Comparison of ENCODE assay signal across 21 mouse cellular contexts in the genomic region with DNA sequence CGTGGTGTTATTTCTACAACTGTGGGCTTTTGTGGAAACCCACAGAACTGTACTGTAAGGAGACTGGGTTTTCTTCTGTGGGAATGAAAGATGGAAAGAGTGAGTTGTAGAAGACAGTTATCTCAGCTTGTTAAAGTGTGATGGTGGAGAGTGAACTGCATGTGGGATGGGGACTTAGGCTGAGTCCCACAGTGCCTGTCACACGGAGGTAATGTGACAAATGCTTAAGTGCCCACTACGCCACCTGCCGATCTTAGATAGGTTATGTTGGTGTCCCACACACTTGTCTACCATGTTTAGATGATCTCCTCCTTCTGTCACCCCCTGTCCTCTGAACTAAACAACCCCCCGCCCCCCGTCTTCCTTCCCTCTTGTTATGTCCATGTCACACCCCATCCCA.
DNase-seq lines count a peak whose midpoint lies in the region; ATAC-seq and TF ChIP-seq lines count a peak whose summit lies in the region.
"Had no signal": no experiment of that assay in that cellular context is flagged by ENCODE, and none has a peak within 500 bp of the region (broad histone marks: within the 10 kb centered on the region; RNA-seq: fewer than 3 reads in every experiment).

No protein-coding gene starts in this region.

- H3K9me3 ChIP-seq in hindbrain, embryonic 11.5 days (ENCODE audit: control insufficient read depth, low read length): no peaks in the 10 kb centered on the region
- no peaks in the 10 kb centered on the region for H3K9me3 ChIP-seq in hindbrain, postnatal 0 days (ENCODE audit: low read length)
- H3K9me3 ChIP-seq in megakaryocyte, embryonic 14.5 days: no peaks in the 10 kb centered on the region
- H3K9me3 ChIP-seq: embryonic facial prominence, embryonic 15.5 days; forebrain, embryonic 10.5 days; forebrain, embryonic 15.5 days; heart, embryonic 12.5 days had no signal

- H3K4me3 ChIP-seq in hindbrain, embryonic 11.5 days (ENCODE audit: low read depth, low read length): no peak overlapping the region
- H3K4me3 ChIP-seq in hindbrain, postnatal 0 days (ENCODE audit: low read length): no peak overlapping the region
- H3K4me3 ChIP-seq in megakaryocyte, embryonic 14.5 days (replicated peaks): peak overlapping the region; percentile 31
- no peak overlapping the region for H3K4me3 ChIP-seq in myocyte
- H3K4me3 ChIP-seq: embryonic facial prominence, embryonic 15.5 days; erythroblast, embryonic 14.5 days; forebrain, embryonic 10.5 days; forebrain, embryonic 15.5 days; heart, embryonic 12.5 days had no signal

- no peak overlapping the region for H3K9ac ChIP-seq in hindbrain, embryonic 11.5 days (ENCODE audit: low read depth, low read length)
- no peak overlapping the region for H3K9ac ChIP-seq in hindbrain, postnatal 0 days (replicated peaks; ENCODE audit: low read length)
- H3K9ac ChIP-seq: embryonic facial prominence, embryonic 15.5 days; forebrain, embryonic 15.5 days; heart, embryonic 12.5 days had no signal

- no peak for ATAC-seq in hindbrain, embryonic 11.5 days (ENCODE audit: low FRiP score)
- no peak for ATAC-seq in hindbrain, postnatal 0 days
- ATAC-seq in megakaryocyte, adult 5-6 weeks (ENCODE audit: poor library complexity, severe bottlenecking): no peak
- ATAC-seq in granulocyte monocyte progenitor cell, adult 5-6 weeks (replicated peaks; ENCODE audit: poor library complexity, severe bottlenecking): no peak
- ATAC-seq: forebrain, embryonic 15.5 days; hindbrain, embryonic 16.5 days; intestine, embryonic 16.5 days had no signal

- peaks cover 9% of the 10 kb centered on the region for H3K4me1 ChIP-seq in hindbrain, embryonic 11.5 days (replicated peaks; ENCODE audit: control insufficient read depth, insufficient read depth, low read length)
- peaks cover 32% of the 10 kb centered on the region for H3K4me1 ChIP-seq in hindbrain, postnatal 0 days (ENCODE audit: insufficient read depth, low read length)
- peaks cover 93% of the 10 kb centered on the region for H3K4me1 ChIP-seq in megakaryocyte, embryonic 14.5 days

- no peak for DNase-seq in hindbrain, embryonic 11.5 days (ENCODE audit: low spot score)
- no peak for DNase-seq in hindbrain, postnatal 0 days (ENCODE audit: low spot score)
- DNase-seq in induced T-regulatory cell, adult 2 months (ENCODE audit: low read depth): peak; percentile 70
- DNase-seq in thymus, postnatal 0 days (ENCODE audit: low spot score): no peak
- DNase-seq: adrenal gland, adult 2 months; adrenal gland, postnatal 25 days; cerebellum, adult 2 months; cerebellum, postnatal 10 days; gastrocnemius, postnatal 14 days; heart, postnatal 36 days had no signal

- TF ChIP-seq POLR2A in myocyte (IDR thresholded peaks at IDR 0.05; ENCODE audit: insufficient read length, low read depth): no peak

- H3K36me3 ChIP-seq in hindbrain, embryonic 11.5 days (ENCODE audit: control insufficient read depth, insufficient read depth, low read length): no peaks in the 10 kb centered on the region
- H3K36me3 ChIP-seq in hindbrain, postnatal 0 days (ENCODE audit: insufficient read depth, low read length): no peaks in the 10 kb centered on the region
- H3K36me3 ChIP-seq in megakaryocyte, embryonic 14.5 days (replicated peaks; ENCODE audit: low read length): peaks cover 71% of the 10 kb centered on the region
- no peaks in the 10 kb centered on the region for H3K36me3 ChIP-seq in myocyte (ENCODE audit: control insufficient read depth, insufficient read depth)
- H3K36me3 ChIP-seq: embryonic facial prominence, embryonic 15.5 days; forebrain, embryonic 10.5 days; forebrain, embryonic 15.5 days; heart, embryonic 12.5 days had no signal

- H3K27ac ChIP-seq in hindbrain, embryonic 11.5 days (ENCODE audit: low read depth, low read length): 0 out of 2 replicates have a peak overlapping the region, but pooled peaks have one; percentile 39
- no peak overlapping the region for H3K27ac ChIP-seq in hindbrain, postnatal 0 days
- H3K27ac ChIP-seq: embryonic facial prominence, embryonic 15.5 days; forebrain, embryonic 10.5 days; forebrain, embryonic 15.5 days had no signal

- no peak for TF ChIP-seq CTCF in hindbrain, postnatal 0 days (IDR thresholded peaks at IDR 0.05; ENCODE audit: low read depth)

- no peak overlapping the region for H3K4me2 ChIP-seq in hindbrain, embryonic 11.5 days (replicated peaks; ENCODE audit: low read depth, low read length)
- no peak overlapping the region for H3K4me2 ChIP-seq in hindbrain, postnatal 0 days (ENCODE audit: low read depth, low read length)
- H3K4me2 ChIP-seq in myocyte (ENCODE audit: low read depth): no peak overlapping the region
- H3K4me2 ChIP-seq: embryonic facial prominence, embryonic 15.5 days; forebrain, embryonic 15.5 days; heart, embryonic 12.5 days had no signal

- H3K27me3 ChIP-seq in hindbrain, embryonic 11.5 days (ENCODE audit: control insufficient read depth, insufficient read depth, low read length): no peaks in the 10 kb centered on the region
- H3K27me3 ChIP-seq in hindbrain, postnatal 0 days (ENCODE audit: insufficient read depth, low read length): no peaks in the 10 kb centered on the region
- H3K27me3 ChIP-seq in megakaryocyte, embryonic 14.5 days (replicated peaks): no peaks in the 10 kb centered on the region
- H3K27me3 ChIP-seq in myocyte (ENCODE audit: control insufficient read depth, insufficient read depth, insufficient read length): no peaks in the 10 kb centered on the region
- H3K27me3 ChIP-seq: embryonic facial prominence, embryonic 15.5 days; forebrain, embryonic 15.5 days; heart, embryonic 12.5 days had no signal

- peaks cover 46% of the 10 kb centered on the region for H3K79me2 ChIP-seq in myocyte (ENCODE audit: control insufficient read depth, insufficient read depth)

- H3ac ChIP-seq in myocyte (ENCODE audit: control insufficient read depth, insufficient read length): no peak overlapping the region

- WGBS in hindbrain, embryonic 11.5 days: 89% methylated on average over 6 of the region's 6 CpGs
- WGBS in hindbrain, postnatal 0 days: 88% methylated on average over 6 of the region's 6 CpGs

TF ChIP-seq in myocyte, 11 proteins besides CTCF, POLR2A, EP300 and RAD21:
- TF ChIP-seq SRF (IDR thresholded peaks at IDR 0.05; ENCODE audit: control insufficient read depth, insufficient read length, low read depth) (no peak), CEBPB (IDR thresholded peaks at IDR 0.05; ENCODE audit: insufficient read depth, poor library complexity, severe bottlenecking) (no peak), USF1 (IDR thresholded peaks at IDR 0.05; ENCODE audit: low read depth) (no peak), E2F4 (IDR thresholded peaks at IDR 0.05; ENCODE audit: insufficient read depth) (no peak), POLR2AphosphoS2 (IDR thresholded peaks at IDR 0.05; ENCODE audit: insufficient read length, low read depth) (peak; percentile 19), MYOG (IDR thresholded peaks at IDR 0.05; ENCODE audit: control insufficient read depth in 1 of 3, insufficient read depth in 1 of 3, insufficient read length in 2 of 3, low read depth in 2 of 3) (no peak), MAX (IDR thresholded peaks at IDR 0.05; ENCODE audit: low read depth) (no peak)
